Mouse (Mus musculus): ENCODE measurements at regions not wholly inside any gene's neighbourhood (a gene's known extent, or its start where the extent isn't known, plus 50 kb on each side); places are given as distances from the start of the nearest gene placed in this dataset.

DNA sequence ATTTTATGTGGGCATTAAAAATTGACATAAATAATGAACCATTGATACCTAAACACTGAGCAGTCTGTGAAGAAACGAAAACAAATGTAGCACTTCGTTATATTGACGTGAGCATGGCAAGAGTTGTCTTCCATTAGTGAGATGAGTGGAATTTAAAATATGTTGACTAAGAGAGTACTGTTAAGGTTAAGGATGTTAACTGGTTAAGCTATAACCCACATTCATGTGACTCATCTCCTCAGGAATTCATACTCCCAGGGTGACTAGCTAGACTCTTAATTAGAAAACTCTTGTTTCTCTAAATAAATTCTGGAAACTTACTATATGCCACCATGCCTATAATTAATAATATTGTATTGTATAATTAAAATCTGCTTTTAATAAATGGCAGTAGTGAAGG is 376.9 kb downstream of the Ppargc1a start:
- TF ChIP-seq CTCF (IDR thresholded peaks at IDR 0.05; ENCODE audit: control insufficient read depth, insufficient read depth, insufficient read length) (no peak), USF1 (IDR thresholded peaks at IDR 0.05; ENCODE audit: low read depth) (no peak)
